ENCODE assay signal across 8 mouse cellular contexts in the genomic region with DNA sequence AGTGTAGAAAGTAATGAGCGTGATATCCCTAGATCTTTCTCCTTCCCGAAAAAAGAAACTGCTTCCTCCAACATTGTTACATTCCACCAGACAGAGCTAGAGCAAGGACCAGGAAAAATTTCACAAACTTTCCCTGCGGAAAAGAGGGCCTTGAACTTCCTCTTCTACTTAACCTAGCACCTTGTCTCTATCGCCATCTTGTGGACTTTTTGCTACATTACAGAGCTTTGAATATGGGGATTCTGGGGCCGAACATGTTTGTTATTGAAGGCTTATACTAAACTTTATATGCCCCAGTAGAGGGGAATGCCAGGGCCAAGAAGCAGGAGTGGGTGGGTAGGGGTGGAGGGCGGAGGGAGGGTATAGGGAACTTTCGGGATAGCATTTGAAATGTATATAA. TPM values are rescaled to one million over a fixed set of nuclear protein-coding genes. Genes with fewer than 3 reads are reported as not detected.
DNase-seq lines count a peak whose midpoint lies in the region; TF ChIP-seq lines count a peak whose summit lies in the region.
"Had no signal": no experiment of that assay in that cellular context is flagged by ENCODE, and none has a peak within 500 bp of the region (broad histone marks: within the 10 kb centered on the region; RNA-seq: fewer than 3 reads in every experiment).

No protein-coding gene starts in this region.

- H3K4me1 ChIP-seq in kidney, adult 2 months (ENCODE audit: control insufficient read depth, insufficient read depth, low read length) = no peaks in the 10 kb centered on the region
- H3K4me1 ChIP-seq: lung, embryonic 15.5 days had no signal

- TF ChIP-seq CTCF in kidney, adult 2 months (conservative IDR thresholded peaks at IDR 0.05; ENCODE audit: insufficient read depth, insufficient read length, low read depth, low read length) = no peak

- TF ChIP-seq POLR2A in kidney, adult 2 months (IDR thresholded peaks at IDR 0.05; ENCODE audit: low read depth, low read length) = no peak

- WGBS in kidney, adult 2 months = 42% methylated on average over 7 of the region's 7 CpGs

- no peaks in the 10 kb centered on the region; the same call in 1 of the 2 replicates for H3K27me3 ChIP-seq in kidney, adult 2 months (replicated peaks; ENCODE audit: control insufficient read depth, insufficient read depth, low read length)

- DNase-seq in kidney, adult 2 months = peak; percentile 36
- no peak for DNase-seq in kidney, adult 11 months
- DNase-seq in A20 (ENCODE audit: low read depth, low spot score) = peak; percentile 55
- DNase-seq in ES-CJ7 (ENCODE audit: low read depth, low spot score) = peak; percentile 75
- DNase-seq in embryo, embryonic 9.5 days (ENCODE audit: extremely low spot score) = peak; percentile 45
- DNase-seq in natural killer cell, adult 2 months (ENCODE audit: low spot score in 2 of 2) = peak; percentile 8 to 29
- DNase-seq in right cerebral cortex, postnatal 14 days = no peak

- no peaks in the 10 kb centered on the region for H3K36me3 ChIP-seq in kidney, adult 2 months (ENCODE audit: control insufficient read depth, insufficient read depth, low read length)
- H3K36me3 ChIP-seq: lung, embryonic 15.5 days had no signal

- H3K27ac ChIP-seq in kidney, adult 2 months (ENCODE audit: insufficient read depth, low read depth, low read length) = no peak overlapping the region
- H3K27ac ChIP-seq: lung, embryonic 15.5 days had no signal

- no peak overlapping the region for H3K4me3 ChIP-seq in kidney, adult 2 months (ENCODE audit: insufficient read depth, low read depth, low read length)
- H3K4me3 ChIP-seq: lung, embryonic 15.5 days had no signal

RNA-seq across cellular contexts. Expression of gene Gm26992, which starts 21.9 kb away (rescaled TPM):
- not detected in 2 replicates for polyA plus RNA-seq in kidney, adult 2 months (2012; rRNA removed)
- polyA plus RNA-seq: lung, embryonic 15.5 days had no signal

RNA-seq across cellular contexts. Expression of gene Tsx, which starts 29.5 kb away (rescaled TPM):
- 0.13 and 0.16 TPM in 2 replicates for polyA plus RNA-seq in kidney, adult 2 months (2012; rRNA removed)

Comparison
In these comparisons a context has a peak if more than half of its experiments do, and no peak if none do; other contexts are left out.
1. DNase-seq: peak in kidney, adult 2 months (single experiment), A20 (single experiment), ES-CJ7 (single experiment), embryo, embryonic 9.5 days (single experiment) and natural killer cell, adult 2 months (2 of 2); none in kidney, adult 11 months (single experiment) and right cerebral cortex, postnatal 14 days (single experiment).